Mouse (Mus musculus): ENCODE measurements around the gene Ddx25. TPM values are rescaled to one million over a fixed set of nuclear protein-coding genes. Genes with fewer than 3 reads are reported as not detected.

The Ddx25 gene
- total RNA-seq, 1 experiment, result 1.8 TPM

GRCm38 (mm10) chr9:35564536-35565240 is 6.4 kb upstream of the Ddx25 start:
- in situ Hi-C loops (cut with MboI; ENCODE audit: low sequenced_read_pairs in 2 of 2, unreplicated experiment in 2 of 2), result no loop called here
- Histone ChIP-seq H3K27ac (ENCODE audit: insufficient read depth, low read depth, low read length, poor library complexity, severe bottlenecking) (no peak overlapping the region), H3K4me3 (ENCODE audit: insufficient read depth in 1 of 2, low read depth in 1 of 2, low read length in 2 of 2, poor library complexity in 1 of 2, severe bottlenecking in 1 of 2) (no peak overlapping the region), H3K9me3 (ENCODE audit: control insufficient read depth, insufficient read depth, low read depth, low read length) (no peaks in the 10 kb centered on the region), H3K36me3 (ENCODE audit: control insufficient read depth, insufficient read depth, low read length, poor library complexity, severe bottlenecking) (peaks cover 18% of the 10 kb centered on the region), H3K4me1 (ENCODE audit: control insufficient read depth in 2 of 2, insufficient read depth in 2 of 2, low read length in 2 of 2, poor library complexity in 1 of 2) (peaks cover 0 to 2% of the 10 kb centered on the region in 2 experiments; a peak in 1 of 4 replicates), H3K9ac (ENCODE audit: insufficient read depth, low read depth, low read length, poor library complexity, severe bottlenecking) (no peak overlapping the region)
- no peak for DNase-seq (ENCODE audit: low read depth, low spot score)
- TF ChIP-seq ZC3H11A (IDR thresholded peaks at IDR 0.05; ENCODE audit: borderline replicate concordance, low read depth, low read length), result no peak
- TF ChIP-seq HCFC1 (IDR thresholded peaks at IDR 0.05; ENCODE audit: borderline replicate concordance, insufficient read depth, low read length), result no peak

- Histone ChIP-seq H3K9me3 (ENCODE audit: control insufficient read depth, insufficient read depth, low read depth, low read length) (no peaks in the 10 kb centered on the region), H3K9ac (ENCODE audit: insufficient read depth, low read depth, low read length, poor library complexity, severe bottlenecking) (no peak overlapping the region), H3K4me3 (ENCODE audit: insufficient read depth in 1 of 2, low read depth in 1 of 2, low read length in 2 of 2, poor library complexity in 1 of 2, severe bottlenecking in 1 of 2) (peak overlapping the region in 1 of 2 experiments; percentile 11; a peak in 1 of 4 replicates), H3K36me3 (ENCODE audit: control insufficient read depth, insufficient read depth, low read length, poor library complexity, severe bottlenecking) (peaks cover 18% of the 10 kb centered on the region), H3K4me1 (ENCODE audit: control insufficient read depth in 2 of 2, insufficient read depth in 2 of 2, low read length in 2 of 2, poor library complexity in 1 of 2) (peaks cover 0 to 2% of the 10 kb centered on the region in 2 experiments; a peak in 1 of 4 replicates), H3K27ac (ENCODE audit: insufficient read depth, low read depth, low read length, poor library complexity, severe bottlenecking) (no peak overlapping the region)
- in situ Hi-C loops (cut with MboI; ENCODE audit: low sequenced_read_pairs in 2 of 2, unreplicated experiment in 2 of 2), result no loop called here
- TF ChIP-seq HCFC1 (IDR thresholded peaks at IDR 0.05; ENCODE audit: borderline replicate concordance, insufficient read depth, low read length) (no peak), ZNF384 (IDR thresholded peaks at IDR 0.05; ENCODE audit: low read depth, low read length) (no peak), MAFK (IDR thresholded peaks at IDR 0.05; ENCODE audit: insufficient read depth, low read depth, low read length) (no peak), CHD2 (IDR thresholded peaks at IDR 0.05; ENCODE audit: low read depth, low read length) (no peak), ZC3H11A (IDR thresholded peaks at IDR 0.05; ENCODE audit: borderline replicate concordance, low read depth, low read length) (no peak)
- no peak for DNase-seq (ENCODE audit: low read depth, low spot score)
These were observed 3.3 kb upstream of the Ddx25 start for GRCm38 (mm10) chr9:35561583-35561982.

- Histone ChIP-seq H3K27ac (ENCODE audit: insufficient read depth, low read depth, low read length, poor library complexity, severe bottlenecking) (no peak overlapping the region), H3K36me3 (ENCODE audit: control insufficient read depth, insufficient read depth, low read length, poor library complexity, severe bottlenecking) (peaks cover 16% of the 10 kb centered on the region), H3K9ac (ENCODE audit: insufficient read depth, low read depth, low read length, poor library complexity, severe bottlenecking) (no peak overlapping the region; the same call in 1 of the 2 replicates), H3K9me3 (ENCODE audit: control insufficient read depth, insufficient read depth, low read depth, low read length) (no peaks in the 10 kb centered on the region), H3K4me1 (ENCODE audit: control insufficient read depth in 2 of 2, insufficient read depth in 2 of 2, low read length in 2 of 2, poor library complexity in 1 of 2) (peaks cover 0 to 2% of the 10 kb centered on the region in 2 experiments; a peak in 1 of 4 replicates), H3K4me3 (ENCODE audit: insufficient read depth in 1 of 2, low read depth in 1 of 2, low read length in 2 of 2, poor library complexity in 1 of 2, severe bottlenecking in 1 of 2) (no peak overlapping the region; a peak in 1 of 4 replicates)
- in situ Hi-C loops (cut with MboI; ENCODE audit: low sequenced_read_pairs in 2 of 2, unreplicated experiment in 2 of 2), result no loop called here
- TF ChIP-seq HCFC1 (IDR thresholded peaks at IDR 0.05; ENCODE audit: borderline replicate concordance, insufficient read depth, low read length) (no peak), MAFK (IDR thresholded peaks at IDR 0.05; ENCODE audit: insufficient read depth, low read depth, low read length) (no peak), ZC3H11A (IDR thresholded peaks at IDR 0.05; ENCODE audit: borderline replicate concordance, low read depth, low read length) (no peak)
- DNase-seq (ENCODE audit: low read depth, low spot score), result no peak
These were observed 2.7 kb upstream of the Ddx25 start for GRCm38 (mm10) chr9:35561076-35561475.

- DNase-seq (ENCODE audit: low read depth, low spot score), result peak; percentile 75
- Histone ChIP-seq H3K9ac (ENCODE audit: insufficient read depth, low read depth, low read length, poor library complexity, severe bottlenecking) (peak overlapping the region; percentile 87), H3K36me3 (ENCODE audit: control insufficient read depth, insufficient read depth, low read length, poor library complexity, severe bottlenecking) (peaks cover 11% of the 10 kb centered on the region), H3K4me1 (ENCODE audit: control insufficient read depth in 2 of 2, insufficient read depth in 2 of 2, low read length in 2 of 2, poor library complexity in 1 of 2) (peaks cover 0 to 2% of the 10 kb centered on the region in 2 experiments; a peak in 1 of 4 replicates), H3K9me3 (ENCODE audit: control insufficient read depth, insufficient read depth, low read depth, low read length) (no peaks in the 10 kb centered on the region), H3K4me3 (ENCODE audit: insufficient read depth in 1 of 2, low read depth in 1 of 2, low read length in 2 of 2, poor library complexity in 1 of 2, severe bottlenecking in 1 of 2) (peak overlapping the region; percentile 74 to 98), H3K27ac (ENCODE audit: insufficient read depth, low read depth, low read length, poor library complexity, severe bottlenecking) (no peak overlapping the region)
- TF ChIP-seq CHD2 (IDR thresholded peaks at IDR 0.05; ENCODE audit: low read depth, low read length), result no peak
- no peak for TF ChIP-seq ZNF384 (IDR thresholded peaks at IDR 0.05; ENCODE audit: low read depth, low read length)
- no peak for TF ChIP-seq ZC3H11A (IDR thresholded peaks at IDR 0.05; ENCODE audit: borderline replicate concordance, low read depth, low read length)
- peak; percentile 95 for TF ChIP-seq HCFC1 (IDR thresholded peaks at IDR 0.05; ENCODE audit: borderline replicate concordance, insufficient read depth, low read length)
- TF ChIP-seq MAFK (IDR thresholded peaks at IDR 0.05; ENCODE audit: insufficient read depth, low read depth, low read length), result no peak
- in situ Hi-C loops (cut with MboI; ENCODE audit: low sequenced_read_pairs in 2 of 2, unreplicated experiment in 2 of 2), result no loop called here
These were observed 922 bp upstream of the Ddx25 start for GRCm38 (mm10) chr9:35559009-35559890.

Measured in ES-E14 (cell line).